Mouse (Mus musculus) cerebral cortex, adult 2 months (tissue): ENCODE results near the gene Tspan10.

ENCODE experiments used
- WGBS: fragments of 180-500 bp; shearing (Covaris S2); methylation state at CpG from one replicate; pipeline ENCODE4 v1.1.7; 2018; 5-methylcytosine and 5-hydroxymethylcytosine counted together

Tspan10 gene

DNA sequence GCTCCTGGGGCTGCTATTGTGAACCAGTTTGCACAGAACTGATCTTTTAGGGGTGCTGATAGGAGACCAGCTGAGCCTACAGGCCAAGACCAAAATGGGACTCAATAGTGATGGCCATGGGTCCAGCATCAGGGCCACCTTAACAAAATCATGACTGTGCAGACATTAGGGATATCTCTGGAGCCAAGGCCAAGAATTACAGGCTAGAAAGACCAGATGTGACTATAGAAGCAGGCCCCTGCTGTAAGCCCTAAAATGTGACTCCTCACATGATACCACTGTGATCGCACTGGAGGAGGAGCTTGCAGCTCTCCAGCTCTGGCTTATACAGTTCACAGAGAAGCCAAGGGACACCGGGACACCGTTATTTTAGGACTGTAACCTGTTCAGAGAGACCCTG, at the start of gene Tspan10:
Tspan10 (plus strand) TSS at position 301 of the 400 bp plus-strand sequence.
- 91% methylated on average over 3 of the region's 3 CpGs for WGBS

DNA sequence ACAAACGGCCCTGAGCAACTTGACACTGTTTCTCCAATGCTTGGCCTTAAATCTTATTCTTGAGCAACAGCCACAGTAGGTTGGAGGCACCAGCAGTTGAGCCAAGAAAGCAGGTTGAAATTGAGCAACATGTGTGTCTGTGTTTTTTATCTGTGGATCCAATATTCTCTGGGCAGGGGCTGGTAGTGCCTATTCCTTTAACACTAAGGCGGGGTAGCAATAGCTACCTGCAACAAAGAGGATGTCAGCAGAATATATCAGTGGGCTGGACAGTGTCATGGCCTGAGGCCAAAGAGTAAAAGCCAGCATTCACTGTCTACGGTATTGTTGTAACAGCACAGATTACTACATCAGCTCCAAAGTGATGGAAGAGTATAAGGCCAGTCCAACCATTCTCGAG, 46.8 kb upstream of the Tspan10 start:
- 83% methylated on average over 4 of the region's 4 CpGs for WGBS

DNA sequence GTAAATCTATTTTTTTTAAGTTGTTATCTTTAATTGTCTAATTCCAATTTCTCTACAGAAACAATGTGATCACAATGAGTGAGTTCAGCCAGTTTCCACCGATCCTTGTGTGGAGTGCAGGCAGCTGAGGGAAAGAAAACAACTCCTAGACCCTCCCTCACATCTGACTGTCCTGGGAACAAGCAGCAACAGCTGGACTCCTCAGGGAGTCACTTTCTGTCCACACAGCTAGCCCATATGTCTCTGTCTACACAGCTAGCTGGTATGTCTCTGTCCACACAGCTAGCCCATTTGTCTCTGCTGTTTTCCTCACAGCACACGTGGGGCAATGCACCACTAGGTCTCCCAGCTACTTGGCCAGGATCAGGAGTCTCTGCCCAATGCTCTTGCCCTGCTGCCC, 44.8 kb upstream of the Tspan10 start:
- 54% methylated on average over 2 of the region's 2 CpGs for WGBS

DNA sequence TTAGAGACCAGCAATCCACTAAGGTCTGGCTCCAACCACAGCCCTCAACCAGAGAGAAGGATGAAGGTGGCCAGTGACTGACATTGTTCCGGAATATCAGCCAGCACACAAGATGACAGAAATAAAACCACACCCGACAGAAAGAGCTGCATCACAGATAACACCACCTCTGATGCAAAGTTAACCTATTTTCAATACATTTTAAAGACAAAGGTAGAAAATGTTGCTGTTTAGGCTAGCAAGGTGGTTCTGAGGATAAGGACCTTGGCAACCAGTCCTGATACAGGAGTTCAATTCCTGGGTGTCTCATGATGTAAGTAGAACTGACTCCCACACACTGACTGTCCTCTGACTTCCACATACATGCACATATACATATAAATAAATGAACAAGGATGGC, 43.1 kb upstream of the Tspan10 start:
- 89% methylated on average over 2 of the region's 2 CpGs for WGBS

DNA sequence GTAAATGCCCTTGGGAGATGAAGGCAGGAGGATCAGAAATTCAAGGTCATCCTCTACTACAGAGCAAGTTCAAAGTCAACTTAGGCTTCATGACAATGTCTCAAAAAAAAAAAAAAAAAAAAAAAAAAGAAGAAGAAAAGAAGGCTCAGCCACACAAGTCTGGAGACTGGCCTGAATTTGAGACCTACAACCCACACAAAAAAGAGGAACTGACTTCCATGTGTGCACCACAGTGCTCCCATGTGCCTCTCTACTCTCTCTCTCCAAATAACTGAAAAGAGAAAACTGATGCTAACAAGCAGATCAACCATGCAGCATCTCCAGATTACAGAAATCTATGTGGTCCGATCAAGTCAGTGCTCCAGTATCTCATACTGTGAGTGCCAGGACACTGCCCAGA, 37.6 kb upstream of the Tspan10 start:
- 87% methylated on average over 1 of the region's 1 CpGs for WGBS

DNA sequence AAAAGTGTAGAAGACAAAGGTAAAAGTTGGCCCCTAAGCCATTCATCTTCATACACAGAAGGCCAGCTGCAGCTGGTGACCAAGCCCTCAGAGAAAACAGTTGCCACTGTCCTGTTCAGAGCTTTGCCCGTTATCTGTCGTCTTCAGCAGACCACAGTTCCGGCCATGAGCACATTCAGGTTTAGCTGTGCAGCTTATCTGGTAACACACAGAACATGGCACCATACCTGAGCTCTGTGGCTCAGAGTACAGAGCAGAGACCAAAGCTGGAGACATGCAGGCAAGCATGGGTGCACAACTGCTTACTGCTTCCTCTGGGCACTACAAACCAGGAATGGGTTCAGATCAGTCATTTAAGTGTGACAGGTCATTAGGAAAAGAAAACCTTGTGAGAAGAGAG, 36.6 kb upstream of the Tspan10 start:
- 90% methylated on average over 3 of the region's 3 CpGs for WGBS

DNA sequence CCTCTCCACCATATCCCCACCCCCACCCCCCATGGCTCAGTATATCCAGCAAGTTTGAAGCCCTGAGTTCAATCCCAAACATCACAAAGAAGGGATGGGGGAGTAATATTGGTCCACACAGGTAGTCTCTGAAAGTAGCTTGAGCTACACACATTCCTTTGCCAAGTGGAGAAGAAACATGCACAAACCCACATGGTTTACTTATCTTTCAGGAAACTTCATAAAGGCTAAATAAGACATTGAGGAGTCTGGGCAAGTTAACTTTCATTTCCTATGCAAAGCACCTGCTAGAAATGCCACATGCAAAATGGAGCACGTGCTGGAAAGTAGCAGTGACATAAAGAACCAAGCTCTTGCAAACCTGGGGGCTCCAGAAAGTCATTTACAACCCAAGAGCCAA, 36.0 kb upstream of the Tspan10 start:
- 67% methylated on average over 1 of the region's 1 CpGs for WGBS

DNA sequence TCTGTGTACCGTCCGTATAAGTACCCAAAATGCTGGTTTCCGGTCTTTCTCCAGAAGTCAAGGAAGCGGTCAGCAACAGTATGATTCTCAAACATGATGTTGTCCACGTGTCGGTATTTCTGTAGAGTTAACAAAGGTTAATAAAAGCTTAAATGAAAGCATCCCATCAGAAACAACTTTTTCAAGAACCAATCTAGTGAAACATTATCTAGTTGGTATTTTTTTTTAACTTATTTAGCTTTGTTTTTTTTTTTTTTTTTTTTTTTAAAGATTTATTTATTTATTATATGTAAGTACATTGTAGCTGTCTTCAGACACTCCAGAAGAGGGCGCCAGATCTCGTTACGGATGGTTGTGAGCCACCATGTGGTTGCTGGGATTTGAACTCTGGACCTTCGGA, 28.8 kb upstream of the Tspan10 start:
- 91% methylated on average over 9 of the region's 10 CpGs for WGBS

DNA sequence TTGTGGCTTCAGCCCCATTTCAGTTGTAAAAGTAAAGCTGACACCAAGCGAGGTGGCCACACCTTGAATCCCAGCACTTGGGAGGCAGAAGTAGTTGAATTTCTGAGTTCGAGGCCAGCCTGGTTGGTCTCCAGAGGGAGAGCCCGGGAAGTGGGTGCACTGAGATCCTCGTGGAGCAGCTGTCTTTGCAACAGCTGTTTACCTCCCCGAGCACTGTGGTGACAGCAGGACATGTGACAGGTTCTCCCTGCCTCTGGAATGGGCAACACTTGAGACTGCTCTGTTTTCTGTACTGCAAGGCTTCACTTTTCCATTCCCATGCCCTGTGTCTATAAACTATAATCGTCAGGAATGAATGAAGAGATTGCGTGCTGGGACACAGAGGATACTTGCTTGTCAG, 24.6 kb upstream of the Tspan10 start:
- 86% methylated on average over 7 of the region's 7 CpGs for WGBS

DNA sequence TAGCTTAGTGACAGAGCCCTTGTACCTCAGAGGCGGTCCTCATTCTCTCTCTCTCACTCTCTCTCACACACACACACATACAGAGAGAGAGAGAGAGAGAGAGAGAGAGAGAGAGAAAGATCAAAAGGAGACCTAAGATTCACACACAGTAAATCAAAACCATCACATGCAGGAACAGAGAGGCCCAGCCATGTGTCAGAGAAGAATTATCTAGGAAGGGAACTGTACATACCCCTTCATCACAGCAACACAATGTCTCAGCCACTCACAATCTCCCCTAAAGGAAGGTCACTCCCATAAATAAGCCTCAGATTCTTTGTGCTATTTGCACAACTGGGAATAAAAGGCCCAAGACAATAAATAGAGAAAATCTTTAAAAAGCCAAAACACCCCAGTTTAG, 23.9 kb upstream of the Tspan10 start:
- WGBS: 100% methylated on average over 1 of the region's 1 CpGs

DNA sequence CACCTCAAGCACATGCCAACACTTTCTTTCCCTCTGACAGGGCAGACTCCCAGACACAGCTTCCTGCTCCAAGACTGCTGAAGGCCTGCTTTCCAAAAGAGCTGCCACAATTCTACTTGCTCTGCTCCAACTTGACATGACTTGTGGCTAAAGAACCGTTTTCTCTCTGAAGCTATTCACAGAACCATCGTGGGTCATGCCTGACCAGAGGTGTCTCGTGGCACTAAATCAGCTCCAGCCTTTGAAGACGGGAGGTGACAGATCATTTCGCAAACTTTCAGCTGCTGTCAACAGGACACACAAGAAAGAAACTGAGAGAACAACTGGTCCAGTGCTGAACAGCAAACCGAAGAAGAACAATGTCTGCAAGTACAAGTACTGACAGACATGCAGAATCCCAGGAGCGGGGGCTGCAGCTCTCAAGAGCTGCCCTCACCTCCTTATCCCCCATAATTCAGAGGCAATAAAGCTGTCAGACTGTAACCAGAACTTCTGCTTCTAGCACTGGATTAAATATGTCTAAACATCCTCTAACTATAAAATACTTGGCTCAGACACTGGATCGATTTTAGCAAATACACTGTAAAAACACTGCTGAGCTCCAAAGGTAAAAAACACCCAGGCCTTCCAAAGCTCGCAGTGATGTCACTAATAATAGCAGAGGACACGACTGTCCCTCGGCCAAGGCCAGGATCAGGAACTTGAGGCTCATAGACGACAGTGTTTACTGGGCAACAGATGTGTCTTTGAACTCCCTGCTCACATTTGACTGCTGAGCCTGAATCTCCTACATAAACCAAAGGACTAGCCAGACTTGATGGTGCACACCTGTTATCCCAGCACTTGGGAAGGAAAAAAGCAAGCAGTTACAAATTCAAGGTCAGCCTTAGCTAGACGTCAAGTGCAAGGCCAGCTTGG, 19.5 kb upstream of the Tspan10 start:
- 77% methylated on average over 13 of the region's 13 CpGs for WGBS

DNA sequence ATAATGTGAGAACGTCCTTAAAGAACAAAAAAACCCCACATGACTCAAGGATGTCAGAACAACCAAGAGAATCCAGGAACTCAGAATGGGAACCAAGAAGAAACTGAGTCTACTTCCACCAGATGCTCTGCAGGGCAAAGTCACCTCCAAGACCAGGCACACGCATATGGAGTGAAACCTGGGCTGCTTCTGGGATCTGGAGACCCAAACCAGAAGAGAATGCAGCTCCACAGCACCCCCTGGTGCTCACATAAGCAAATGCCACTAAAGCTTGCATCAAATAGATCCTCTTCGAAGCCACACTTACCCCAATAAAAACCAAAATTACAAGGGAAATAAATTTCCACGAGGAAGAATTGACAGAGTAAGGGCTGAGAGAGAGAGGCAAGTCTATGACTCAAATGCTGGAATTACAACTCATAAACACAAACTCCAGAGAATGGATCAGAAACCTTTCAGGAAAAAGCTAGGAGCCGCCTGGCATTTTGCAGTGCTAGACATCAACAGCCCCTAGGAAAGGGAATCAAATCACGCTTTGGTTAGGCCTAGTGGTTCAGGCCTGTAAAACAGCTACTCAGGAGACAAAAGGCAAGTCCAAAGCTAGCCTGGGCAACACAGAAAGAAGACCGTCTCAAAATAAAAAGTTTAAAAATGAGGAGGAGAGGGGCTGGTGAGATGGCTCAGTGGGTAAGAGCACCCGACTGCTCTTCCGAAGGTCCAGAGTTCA, 18.7 kb upstream of the Tspan10 start:
- 56% methylated on average over 9 of the region's 9 CpGs for WGBS

DNA sequence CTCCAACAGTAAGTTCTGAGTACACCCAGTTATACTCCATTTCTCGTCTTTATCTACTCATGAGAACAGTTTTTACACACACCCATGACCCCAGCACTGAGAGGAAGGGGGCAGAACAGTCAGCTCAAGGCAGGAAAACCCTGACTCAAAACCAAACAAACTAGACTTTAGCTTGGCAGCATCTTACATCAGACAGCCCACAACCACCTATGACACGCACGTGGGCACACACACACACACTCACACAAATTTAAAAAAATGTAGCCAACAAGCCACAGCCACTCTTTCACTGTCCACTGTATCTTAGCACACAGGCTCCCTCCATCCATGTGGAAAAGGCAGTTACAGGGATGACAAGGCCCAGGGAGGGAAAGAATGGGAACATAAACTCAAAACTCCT, 15.7 kb upstream of the Tspan10 start:
- WGBS: 81% methylated on average over 3 of the region's 3 CpGs

DNA sequence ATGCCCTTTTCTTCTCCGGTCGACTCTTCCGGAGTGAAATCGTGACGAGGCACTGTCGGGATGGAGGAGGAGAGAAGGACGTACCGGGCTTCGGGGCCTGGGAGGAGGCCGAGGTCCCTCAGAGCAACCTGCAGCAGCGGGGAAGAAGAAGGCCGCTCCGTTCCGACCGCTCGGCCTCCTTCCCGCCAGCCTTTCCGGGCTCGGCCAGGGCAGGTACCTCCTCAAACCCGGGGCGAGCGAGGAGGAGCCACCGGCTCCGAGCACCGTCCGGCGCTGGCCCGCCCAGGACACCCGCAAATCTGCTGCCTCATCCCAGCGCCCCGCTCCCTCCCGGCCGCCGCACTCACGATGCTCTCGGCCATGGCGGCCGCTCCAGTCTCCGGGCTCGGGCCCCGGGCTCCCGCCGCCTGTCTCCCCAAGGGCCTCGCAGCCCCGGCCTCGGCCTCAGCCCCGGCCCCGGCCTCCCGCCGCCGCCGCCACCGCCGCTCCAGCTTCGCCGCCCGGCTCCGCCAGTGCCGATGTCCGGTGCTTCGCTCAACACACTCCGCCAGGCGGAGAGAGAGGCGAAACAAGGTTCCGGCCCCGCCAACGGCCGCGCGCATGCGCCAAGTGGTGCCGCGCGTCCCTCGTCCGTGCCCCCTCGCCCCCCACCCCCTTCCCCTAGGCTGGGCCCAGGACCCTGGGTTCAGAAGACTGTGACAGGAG, 5.1 kb upstream of the Tspan10 start, which contains the start of gene Nploc4:
Nploc4 (minus strand) TSS at position 557 of the 705 bp plus-strand sequence.
- under 1% methylated on average over 75 of the region's 77 CpGs for WGBS

DNA sequence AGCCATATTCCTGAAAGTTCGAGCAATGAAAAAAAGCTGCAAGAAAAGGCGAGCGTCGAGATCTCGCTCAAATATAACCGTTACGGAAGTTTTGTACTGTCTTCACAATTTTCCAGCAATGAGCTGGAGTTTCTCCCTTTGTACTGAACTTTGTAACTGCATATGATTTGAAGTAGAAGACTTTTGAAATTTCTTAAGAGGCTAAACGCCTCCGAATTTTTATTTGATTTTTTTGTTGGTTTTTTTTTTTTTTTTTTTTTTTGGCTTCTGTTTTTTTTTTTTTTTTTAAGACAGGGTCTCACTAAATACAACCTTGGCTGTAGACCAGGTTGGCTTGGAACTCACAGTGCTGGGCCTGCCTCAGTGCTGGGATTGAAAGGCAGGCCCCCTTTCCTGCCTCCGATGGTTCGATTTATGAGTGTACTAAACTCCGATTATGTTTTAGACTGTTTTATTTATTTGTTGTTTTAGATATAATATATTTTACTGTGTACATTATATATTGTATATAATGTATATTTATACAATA, 4.5 kb upstream of the Tspan10 start:
- 22% methylated on average over 12 of the region's 12 CpGs for WGBS

DNA sequence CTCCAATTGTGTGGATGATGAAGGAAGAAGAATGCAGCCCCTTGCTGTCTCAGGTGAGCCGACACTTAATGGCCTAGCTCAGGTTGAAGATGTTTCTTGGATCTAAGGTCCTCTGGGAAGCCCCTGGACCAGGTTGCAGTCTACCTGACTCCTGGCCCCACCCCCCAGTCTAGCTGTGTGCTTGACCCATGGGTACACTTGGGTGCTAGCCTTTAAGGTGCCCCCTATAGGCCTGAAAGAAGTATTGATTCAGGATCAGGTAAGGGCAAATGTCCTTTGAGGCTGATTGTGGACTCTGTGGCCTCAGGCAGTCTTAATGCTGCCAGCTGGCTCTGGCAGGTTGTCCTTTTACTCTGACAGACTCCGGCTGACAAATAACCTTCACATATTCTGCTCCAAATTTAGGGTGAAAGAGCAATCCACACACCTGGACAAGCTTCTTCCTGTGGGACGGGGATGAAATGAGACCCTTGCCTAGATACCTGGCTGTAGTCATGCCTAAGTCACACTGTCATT, 379 bp downstream of the Tspan10 start:
- WGBS: 91% methylated on average over 3 of the region's 3 CpGs

DNA sequence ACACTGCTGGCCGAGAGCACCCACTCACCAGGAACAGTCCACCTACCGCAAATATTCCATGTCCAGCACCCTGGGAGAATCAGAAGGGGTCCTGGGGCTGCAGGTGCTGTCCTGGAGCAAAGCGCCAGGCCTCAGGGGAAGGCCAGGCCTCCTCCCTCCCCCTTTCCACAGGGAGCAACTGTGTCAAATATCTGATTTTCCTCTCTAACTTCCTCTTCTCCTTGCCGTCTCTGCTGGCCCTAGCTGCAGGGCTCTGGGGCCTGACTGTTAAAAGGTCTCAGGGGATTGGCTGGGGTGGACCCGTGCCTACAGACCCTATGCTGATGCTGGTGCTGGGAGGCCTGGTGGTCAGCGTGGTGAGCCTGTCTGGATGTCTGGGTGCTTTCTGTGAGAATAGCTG, 1.7 kb downstream of the Tspan10 start:
- 77% methylated on average over 6 of the region's 6 CpGs for WGBS

DNA sequence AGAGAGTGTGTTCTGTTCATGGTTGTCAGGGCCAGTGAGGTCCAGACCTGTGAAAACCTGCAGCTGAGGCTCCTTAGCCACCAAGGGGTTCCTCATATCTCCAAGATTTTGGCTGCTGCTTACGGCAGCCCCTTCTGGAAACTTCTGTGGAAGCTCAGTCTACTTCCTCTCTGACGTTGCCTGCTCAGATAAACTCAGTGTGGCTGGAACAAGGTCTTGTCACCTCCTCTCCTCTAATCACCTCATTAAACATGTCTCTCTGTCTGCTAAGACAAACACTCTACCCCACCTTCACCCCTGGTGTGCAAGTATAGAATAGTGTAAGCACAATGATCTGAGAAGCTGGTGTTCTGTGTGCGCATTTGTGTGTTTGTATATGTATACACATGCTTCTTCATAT, 3.0 kb downstream of the Tspan10 start:
- WGBS: 77% methylated on average over 3 of the region's 3 CpGs

DNA sequence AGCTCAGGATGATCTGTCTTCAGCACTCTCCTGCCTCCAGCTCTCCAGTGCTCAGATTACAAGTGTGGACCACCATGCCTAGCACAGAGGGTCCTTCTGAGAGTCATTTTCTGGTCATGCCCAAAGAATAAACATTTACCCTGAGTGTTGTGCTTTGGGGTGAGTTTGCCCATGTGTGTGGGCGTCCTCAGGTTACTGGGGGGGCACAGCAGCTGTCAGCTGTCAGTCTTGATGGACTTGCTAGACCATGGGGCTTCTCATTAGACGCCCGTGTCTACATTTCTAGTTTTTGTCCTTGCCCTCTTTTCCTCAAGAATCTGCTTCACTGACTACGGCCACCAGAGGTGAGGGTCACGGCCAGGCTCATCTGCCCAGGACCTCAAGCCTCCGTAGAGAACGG, 4.7 kb downstream of the Tspan10 start:
- WGBS: 89% methylated on average over 7 of the region's 7 CpGs

DNA sequence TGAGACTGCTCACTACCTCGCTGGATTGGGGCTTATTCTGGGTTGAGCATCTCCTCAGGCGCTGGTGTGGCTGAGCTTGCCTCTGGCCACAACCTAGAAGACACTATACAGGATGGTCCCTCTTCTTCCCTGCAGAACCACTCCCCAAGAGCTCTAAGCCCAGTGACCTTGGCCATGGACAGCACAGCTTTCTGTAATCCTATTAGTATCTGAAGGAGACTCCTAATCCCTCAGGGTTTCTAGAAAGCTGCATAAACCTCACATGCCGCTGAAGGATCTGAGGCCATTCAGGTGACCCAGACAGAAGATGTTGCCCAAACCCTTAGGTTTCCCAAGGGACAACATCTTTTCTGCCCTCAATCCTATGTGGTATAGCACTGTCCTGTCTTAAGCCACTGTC, 9.8 kb downstream of the Tspan10 start:
- 83% methylated on average over 3 of the region's 3 CpGs for WGBS

DNA sequence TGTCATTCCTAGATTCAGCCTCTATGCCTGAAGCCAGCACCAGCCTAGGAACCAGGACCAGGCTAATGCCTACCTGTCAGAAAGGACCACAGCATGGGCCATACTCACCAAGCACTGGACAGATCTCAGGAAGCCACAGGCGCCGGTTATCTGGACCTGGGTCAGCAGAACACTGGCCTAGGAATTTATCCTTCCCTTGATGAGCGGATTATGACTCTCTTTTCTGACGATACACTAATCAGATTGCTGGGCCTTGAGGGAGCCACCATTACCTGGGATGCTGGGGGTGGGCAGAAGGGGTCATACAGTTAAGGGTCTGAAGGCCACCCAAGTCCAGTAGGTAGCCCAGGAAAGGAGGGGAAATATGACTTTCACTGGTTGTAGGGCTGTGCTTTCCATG, 10.9 kb downstream of the Tspan10 start, which contains the start of gene Pde6g:
Pde6g (minus strand) TSS at position 195 of the 400 bp plus-strand sequence.
- 91% methylated on average over 4 of the region's 4 CpGs for WGBS

DNA sequence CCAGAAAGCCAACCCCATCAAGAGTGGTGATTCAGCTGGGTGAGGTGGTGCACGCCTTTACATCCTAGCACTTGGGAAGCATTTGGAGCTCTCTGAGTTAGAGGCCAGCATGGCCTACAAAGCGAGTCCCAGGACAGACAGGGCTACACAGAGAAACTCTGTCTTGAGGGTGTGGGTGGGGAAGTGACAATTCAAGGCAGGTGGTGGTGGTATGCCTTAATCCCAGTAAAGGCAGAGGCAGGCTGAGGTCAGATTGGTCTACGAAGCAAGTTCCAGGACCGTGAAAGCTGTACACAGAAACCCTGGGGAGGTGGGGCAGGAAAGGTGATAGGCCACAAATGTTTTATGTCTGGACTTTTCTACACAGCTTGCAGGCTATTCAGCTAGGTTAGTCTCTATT, 12.5 kb downstream of the Tspan10 start:
- 79% methylated on average over 4 of the region's 4 CpGs for WGBS
